Mouse (Mus musculus) heart, postnatal 25 days (tissue): ENCODE data around the gene Rln3. TPM values are rescaled to one million over a fixed set of nuclear protein-coding genes. Genes with fewer than 3 reads are reported as not detected.

Experiments
- DNase-seq: peaks from one replicate; pipeline ENCODE4 v3.0.0; 2022; ENCODE audit warnings: low spot score
- intact Hi-C: fragments of 180-260 bp; cut with DNase I; formaldehyde crosslinking; loops from one replicate; pipeline ENCODE4 v1.15.1; 2025
- total RNA-seq, 2 experiments: library from RNA; stranded (reverse); gene quantifications; 2 replicates each; pipeline ENCODE4 v1.2.3; 2021

Gene Rln3
- total RNA-seq, 2 experiments from 2014 or later, result not detected

- DNase-seq, result peak; percentile 93
- intact Hi-C loops, result loop anchor here (5.0 kb wide), 1 partner anchor 80 kb away; the partner anchor contains the start of genes 4930432K21Rik and Cc2d1a
Measured at GRCm38 (mm10) chr8:84067047-84067573, 22.3 kb upstream of the Rln3 start.

- DNase-seq, result peak; percentile 100
- intact Hi-C loops, result loop anchor here (5.0 kb wide), 1 partner anchor 81 kb away; the partner anchor contains the start of genes 4930432K21Rik and Cc2d1a
Measured at GRCm38 (mm10) chr8:84066291-84066930, 21.6 kb upstream of the Rln3 start, which contains the start of gene Rfx1. TSS of gene Rfx1 (plus strand) at chr8:84066834.

GRCm38 (mm10) chr8:84065457-84066072 lies 20.8 kb upstream of the Rln3 start:
- intact Hi-C loops, result loop anchor here (2.0 to 5.0 kb wide), 2 partner anchors 23 to 82 kb away; partner anchors contain the start of genes 4930432K21Rik, Cc2d1a and Il27ra
- DNase-seq, result no peak

- intact Hi-C loops, result loop anchor here (2.0 to 5.0 kb wide), 2 partner anchors 22 to 82 kb away; partner anchors contain the start of genes 4930432K21Rik, Cc2d1a and Il27ra
- no peak for DNase-seq
Measured at GRCm38 (mm10) chr8:84065037-84065436, 20.2 kb upstream of the Rln3 start, which contains the start of gene Gm10643. TSS of gene Gm10643 (minus strand) at chr8:84065137.

GRCm38 (mm10) chr8:84063861-84064610 lies 19.2 kb upstream of the Rln3 start:
- no peak for DNase-seq

GRCm38 (mm10) chr8:84060245-84060644 lies 15.4 kb upstream of the Rln3 start:
- intact Hi-C loops, result no loop called here
- DNase-seq, result no peak

More at GRCm38 (mm10) chr8:84063861-84064610, 19.2 kb upstream of the Rln3 start:
- intact Hi-C loops, result loop anchor here (2.0 kb wide), 1 partner anchor 21 kb away; the partner anchor contains the start of gene Il27ra

- DNase-seq, result no peak
- intact Hi-C loops, result no loop called here
Measured at GRCm38 (mm10) chr8:84059226-84059625, 14.4 kb upstream of the Rln3 start.

- no peak for DNase-seq
- intact Hi-C loops, result no loop called here
Measured at GRCm38 (mm10) chr8:84057827-84058226, 13.0 kb upstream of the Rln3 start.

GRCm38 (mm10) chr8:84053229-84053628 lies 8.4 kb upstream of the Rln3 start:
- no peak for DNase-seq
- intact Hi-C loops, result no loop called here

GRCm38 (mm10) chr8:84052746-84053145 lies 7.9 kb upstream of the Rln3 start:
- no peak for DNase-seq
- intact Hi-C loops, result no loop called here

- intact Hi-C loops, result no loop called here
- DNase-seq, result no peak
Measured at GRCm38 (mm10) chr8:84048171-84048570, 3.4 kb upstream of the Rln3 start.

- no peak for DNase-seq
- intact Hi-C loops, result no loop called here
Measured at GRCm38 (mm10) chr8:84046505-84046904, 1.7 kb upstream of the Rln3 start.

GRCm38 (mm10) chr8:84044103-84044502 lies 697 bp downstream of the Rln3 start:
- DNase-seq, result no peak
- intact Hi-C loops, result loop anchor here (5.0 kb wide), 2 partner anchors 58 to 138 kb away; partner anchors contain the start of gene Dcaf15

GRCm38 (mm10) chr8:84042948-84043342 lies 1.9 kb downstream of the Rln3 start:
- DNase-seq, result no peak
- intact Hi-C loops, result loop anchor here (2.0 to 5.0 kb wide), 3 partner anchors 22 to 139 kb away; partner anchors contain the start of genes Dcaf15 and Gm10643

GRCm38 (mm10) chr8:84042066-84042947 lies 2.5 kb downstream of the Rln3 start, which contains the start of gene Il27ra:
TSS of gene Il27ra (minus strand) at chr8:84042589.
- intact Hi-C loops, result loop anchor here (2.0 to 5.0 kb wide), 3 partner anchors 22 to 140 kb away; partner anchors contain the start of genes Dcaf15 and Gm10643
- peak; percentile 54 for DNase-seq

GRCm38 (mm10) chr8:84039050-84039449 lies 5.8 kb downstream of the Rln3 start:
- DNase-seq, result no peak
- intact Hi-C loops, result loop anchor here (5.0 kb wide), 2 partner anchors 253 to 318 kb away; no protein-coding TSS in a partner anchor

GRCm38 (mm10) chr8:84038015-84038414 lies 6.8 kb downstream of the Rln3 start:
- intact Hi-C loops, result loop anchor here (5.0 kb wide), 2 partner anchors 254 to 319 kb away; no protein-coding TSS in a partner anchor
- DNase-seq, result no peak

GRCm38 (mm10) chr8:84032777-84033176 lies 12.0 kb downstream of the Rln3 start:
- intact Hi-C loops, result no loop called here
- DNase-seq, result no peak

GRCm38 (mm10) chr8:84029272-84029671 lies 15.5 kb downstream of the Rln3 start:
- no peak for DNase-seq
- intact Hi-C loops, result no loop called here
